ENCODE assay signal across 17 mouse cellular contexts in the genomic region with DNA sequence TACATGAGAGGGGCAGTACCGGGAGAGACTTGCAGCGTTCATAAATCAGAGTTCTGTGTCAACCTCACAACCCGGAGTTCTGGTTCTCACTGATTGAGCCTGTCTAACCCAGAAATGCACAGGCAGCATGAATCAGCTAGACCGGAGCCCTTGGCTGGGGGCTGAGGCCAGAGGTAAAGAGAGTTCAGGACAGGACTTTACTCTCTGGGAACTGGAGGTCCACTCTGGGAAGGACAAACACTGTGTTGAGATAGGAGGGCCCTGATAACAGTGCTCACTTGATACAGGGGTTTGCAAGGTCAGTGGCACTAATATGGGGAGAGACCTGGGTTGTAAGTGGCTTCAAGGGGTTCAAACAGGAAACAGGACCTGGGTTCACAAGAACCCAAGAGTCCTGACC. TPM values are rescaled to one million over a fixed set of nuclear protein-coding genes. Genes with fewer than 3 reads are reported as not detected.
DNase-seq lines count a peak whose midpoint lies in the region; ATAC-seq and TF ChIP-seq lines count a peak whose summit lies in the region.
"Had no signal": no experiment of that assay in that cellular context is flagged by ENCODE, and none has a peak within 500 bp of the region (broad histone marks: within the 10 kb centered on the region; RNA-seq: fewer than 3 reads in every experiment).

No protein-coding gene starts in this region.

- H3K4me2 ChIP-seq in liver, postnatal 0 days (ENCODE audit: low read depth, low read length), result no peak overlapping the region
- H3K4me2 ChIP-seq in midbrain, embryonic 15.5 days, result no peak overlapping the region

- peak overlapping the region; percentile 51 for H3K27ac ChIP-seq in liver, postnatal 0 days (ENCODE audit: low read depth)
- no peak overlapping the region for H3K27ac ChIP-seq in midbrain, embryonic 15.5 days

- WGBS in liver, postnatal 0 days (ENCODE audit: insufficient replicate concordance), result 44% methylated on average over 4 of the region's 4 CpGs
- 77% methylated on average over 4 of the region's 4 CpGs for whole genome bisulfite sequencing in midbrain, embryonic 15.5 days

- no peaks in the 10 kb centered on the region for H3K9me3 ChIP-seq in liver, postnatal 0 days (ENCODE audit: low read length)
- no peaks in the 10 kb centered on the region for H3K9me3 ChIP-seq in midbrain, embryonic 15.5 days

- no peak overlapping the region for H3K4me3 ChIP-seq in liver, postnatal 0 days (ENCODE audit: low read depth, low read length)
- H3K4me3 ChIP-seq in midbrain, embryonic 15.5 days, result no peak overlapping the region

- TF ChIP-seq EP300 in liver, postnatal 0 days (IDR thresholded peaks at IDR 0.05; ENCODE audit: low read depth), result no peak

- no peak overlapping the region for H3K9ac ChIP-seq in liver, postnatal 0 days (replicated peaks)
- H3K9ac ChIP-seq in midbrain, embryonic 15.5 days, result no peak overlapping the region

- peak; percentile 56 for ATAC-seq in liver, postnatal 0 days
- ATAC-seq in midbrain, embryonic 15.5 days (replicated peaks), result no peak

- peaks cover 43% of the 10 kb centered on the region for H3K4me1 ChIP-seq in liver, postnatal 0 days (ENCODE audit: insufficient read depth)
- H3K4me1 ChIP-seq in midbrain, embryonic 15.5 days, result no peaks in the 10 kb centered on the region

- no peaks in the 10 kb centered on the region for H3K36me3 ChIP-seq in liver, postnatal 0 days (replicated peaks; ENCODE audit: insufficient read depth, low read length)
- no peaks in the 10 kb centered on the region for H3K36me3 ChIP-seq in midbrain, embryonic 15.5 days (replicated peaks)

- no peaks in the 10 kb centered on the region for H3K27me3 ChIP-seq in liver, postnatal 0 days (ENCODE audit: insufficient read depth, low read length)
- no peaks in the 10 kb centered on the region for H3K27me3 ChIP-seq in midbrain, embryonic 15.5 days (replicated peaks)

- peak; percentile 9 to 52 for DNase-seq in adrenal gland, postnatal 36 days
- DNase-seq in adrenal gland, adult 18-20 months (ENCODE audit: low spot score in 2 of 2), result no peak
- peak; percentile 49 for DNase-seq in urinary bladder, postnatal 14 days (ENCODE audit: low spot score)
- DNase-seq in urinary bladder, postnatal 25 days (ENCODE audit: low spot score), result no peak
- no peak for DNase-seq in liver, postnatal 0 days
- DNase-seq in ovary, postnatal 14 days (ENCODE audit: low spot score), result no peak
- no peak for DNase-seq in right cerebral cortex, postnatal 4 days
- DNase-seq: cerebellum, postnatal 10 days; lung, adult 18-20 months; thymus, adult 18-20 months had no signal

- no peak for TF ChIP-seq CTCF in liver, postnatal 0 days (IDR thresholded peaks at IDR 0.05; ENCODE audit: low read depth)

RNA-seq across cellular contexts. Expression of a gene that starts 7.5 kb away (rescaled TPM):
- 100 to 1,000 TPM; 325 to 425 TPM for total RNA-seq in adrenal gland, postnatal 36 days (2021)
- total RNA-seq in adrenal gland, adult 18-20 months (2021), result 100 to 1,000 TPM; 423 to 620 TPM
- 188 and 211 TPM in 2 replicates for polyA plus RNA-seq in liver, postnatal 0 days (2015; fragmentation: Nextera tagmentation; extraction: Ambion mirVana)
- 74.4 and 97.4 TPM in 2 replicates for polyA plus RNA-seq in midbrain, embryonic 15.5 days (2015; fragmentation: Nextera tagmentation; extraction: Ambion mirVana)

RNA-seq across cellular contexts. Expression of a gene that starts 19.4 kb away (rescaled TPM):
- total RNA-seq in adrenal gland, postnatal 36 days (2021), result 10 to 100 TPM; 12.0 to 19.0 TPM
- 10 to 100 TPM; 19.6 to 20.3 TPM for total RNA-seq in adrenal gland, adult 18-20 months (2021)
- 12.9 and 13.5 TPM in 2 replicates for polyA plus RNA-seq in liver, postnatal 0 days (2015; fragmentation: Nextera tagmentation; extraction: Ambion mirVana)
- 18.3 and 19.8 TPM in 2 replicates for polyA plus RNA-seq in midbrain, embryonic 15.5 days (2015; fragmentation: Nextera tagmentation; extraction: Ambion mirVana)

RNA-seq across cellular contexts. Expression of a gene that starts 39.1 kb away (rescaled TPM):
- 100 to 1,000 TPM; 143 to 261 TPM for total RNA-seq in adrenal gland, postnatal 36 days (2021)
- 100 to 1,000 TPM; 211 to 280 TPM for total RNA-seq in adrenal gland, adult 18-20 months (2021)
- polyA plus RNA-seq in liver, postnatal 0 days (2015; fragmentation: Nextera tagmentation; extraction: Ambion mirVana), result 11.7 TPM in 2 replicates
- 11.0 and 11.5 TPM in 2 replicates for polyA plus RNA-seq in midbrain, embryonic 15.5 days (2015; fragmentation: Nextera tagmentation; extraction: Ambion mirVana)

RNA-seq across cellular contexts. Expression of a gene that starts 56.2 kb away (rescaled TPM):
- not detected for total RNA-seq in adrenal gland, postnatal 36 days (2021)
- total RNA-seq in adrenal gland, adult 18-20 months (2021), result under 1 TPM in 1 of 2 experiments, not detected in 1; 0.33 TPM
- 1.9 and 2.0 TPM in 2 replicates for polyA plus RNA-seq in liver, postnatal 0 days (2015; fragmentation: Nextera tagmentation; extraction: Ambion mirVana)
- polyA plus RNA-seq in midbrain, embryonic 15.5 days (2015; fragmentation: Nextera tagmentation; extraction: Ambion mirVana), result 0.25 TPM in 1 of 2 replicates, not detected in the other
- total RNA-seq: gastrocnemius, adult 8-10 months; heart, adult 8-10 months; left cerebral cortex, postnatal 36 days; megakaryocyte-erythroid progenitor cell, adult 5-6 weeks had no signal
- polyA plus RNA-seq: hindbrain, embryonic 11.5 days; neural tube, embryonic 11.5 days had no signal

Comparison
In these comparisons a context has a peak if more than half of its experiments do, and no peak if none do; other contexts are left out.
1. DNase-seq: peak in adrenal gland, postnatal 36 days (2 of 2) and urinary bladder, postnatal 14 days (single experiment); none in adrenal gland, adult 18-20 months (0 of 2), urinary bladder, postnatal 25 days (single experiment), liver, postnatal 0 days (single experiment), ovary, postnatal 14 days (single experiment) and right cerebral cortex, postnatal 4 days (single experiment).